Mouse (Mus musculus): ENCODE measurements at regions not wholly inside any gene's neighbourhood (a gene's known extent, or its start where the extent isn't known, plus 50 kb on each side); places are given as distances from the start of the nearest gene placed in this dataset.

DNA sequence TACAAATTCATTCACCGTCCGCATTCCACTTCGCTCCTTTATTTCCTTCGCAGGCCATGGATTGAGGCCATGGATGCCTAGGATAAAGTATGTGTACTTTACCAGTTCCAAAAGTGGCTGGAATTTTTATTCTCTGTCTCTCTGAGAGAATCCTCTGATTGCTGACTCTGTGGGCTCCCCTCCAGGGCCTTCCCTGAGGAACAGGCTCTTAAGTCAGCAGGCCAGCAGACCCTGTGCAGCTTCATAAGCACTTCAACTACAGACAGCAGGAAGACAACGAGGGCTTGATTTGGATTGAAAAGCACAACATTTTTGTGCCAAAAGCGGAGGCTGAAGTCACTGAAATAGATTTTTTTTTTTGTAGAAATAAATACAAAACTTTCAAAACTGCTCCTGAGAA is 252.7 kb downstream of the Gm10283 start:
- no peak overlapping the region for H3K27ac ChIP-seq (ENCODE audit: insufficient read depth, low read depth, low read length, poor library complexity, severe bottlenecking)
- no peak for TF ChIP-seq HCFC1 (IDR thresholded peaks at IDR 0.05; ENCODE audit: borderline replicate concordance, insufficient read depth, low read length)
- TF ChIP-seq MAFK (IDR thresholded peaks at IDR 0.05; ENCODE audit: insufficient read depth, low read depth, low read length): no peak
- TF ChIP-seq CHD2 (IDR thresholded peaks at IDR 0.05; ENCODE audit: low read depth, low read length): no peak
- no peak for TF ChIP-seq ZC3H11A (IDR thresholded peaks at IDR 0.05; ENCODE audit: borderline replicate concordance, low read depth, low read length)
- no peak for TF ChIP-seq ZNF384 (IDR thresholded peaks at IDR 0.05; ENCODE audit: low read depth, low read length)

DNA sequence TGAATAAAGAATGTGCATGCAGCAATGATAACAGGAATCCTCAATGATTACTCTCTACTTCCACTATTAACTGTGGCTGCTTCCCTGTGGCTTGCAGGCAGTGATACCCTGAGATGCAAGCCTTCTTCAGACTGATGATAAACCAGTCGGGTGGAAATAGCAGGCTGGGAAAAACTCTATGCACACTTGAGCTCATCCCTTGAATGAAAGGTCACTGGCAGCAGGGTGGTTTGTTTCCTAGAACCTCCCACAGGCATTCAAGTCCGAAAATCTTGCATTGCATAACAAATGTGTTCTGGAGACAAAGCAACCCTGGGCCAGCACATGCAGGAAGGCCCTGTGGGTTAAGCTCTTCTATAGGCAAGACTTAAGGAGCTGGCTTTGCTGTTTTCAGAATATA is 253.3 kb downstream of the Gm10283 start:
- H3K27ac ChIP-seq (ENCODE audit: insufficient read depth, low read depth, low read length, poor library complexity, severe bottlenecking): no peak overlapping the region
- in situ Hi-C loops (cut with MboI; ENCODE audit: low sequenced_read_pairs in 2 of 2, unreplicated experiment in 2 of 2): no loop called here
- H3K9me3 ChIP-seq (ENCODE audit: control insufficient read depth, insufficient read depth, low read depth, low read length): no peaks in the 10 kb centered on the region
- no peak for TF ChIP-seq CHD2 (IDR thresholded peaks at IDR 0.05; ENCODE audit: low read depth, low read length)
- TF ChIP-seq ZNF384 (IDR thresholded peaks at IDR 0.05; ENCODE audit: low read depth, low read length): no peak
- TF ChIP-seq MAFK (IDR thresholded peaks at IDR 0.05; ENCODE audit: insufficient read depth, low read depth, low read length): no peak
- TF ChIP-seq HCFC1 (IDR thresholded peaks at IDR 0.05; ENCODE audit: borderline replicate concordance, insufficient read depth, low read length): no peak
- no peak for TF ChIP-seq ZC3H11A (IDR thresholded peaks at IDR 0.05; ENCODE audit: borderline replicate concordance, low read depth, low read length)
- DNase-seq (ENCODE audit: low read depth, low spot score): peak; percentile 17
- no peaks in the 10 kb centered on the region for H3K36me3 ChIP-seq (ENCODE audit: control insufficient read depth, insufficient read depth, low read length, poor library complexity, severe bottlenecking)
- H3K4me3 ChIP-seq (ENCODE audit: insufficient read depth in 1 of 2, low read depth in 1 of 2, low read length in 2 of 2, poor library complexity in 1 of 2, severe bottlenecking in 1 of 2): no peak overlapping the region
- peaks cover 0 to 3% of the 10 kb centered on the region in 2 experiments; a peak in 1 of 4 replicates for H3K4me1 ChIP-seq (ENCODE audit: control insufficient read depth in 2 of 2, insufficient read depth in 2 of 2, low read length in 2 of 2, poor library complexity in 1 of 2)
- no peak overlapping the region for H3K9ac ChIP-seq (ENCODE audit: insufficient read depth, low read depth, low read length, poor library complexity, severe bottlenecking)

More for the DNA sequence above, 252.7 kb downstream of the Gm10283 start:
- H3K4me1 ChIP-seq (ENCODE audit: control insufficient read depth in 2 of 2, insufficient read depth in 2 of 2, low read length in 2 of 2, poor library complexity in 1 of 2): peaks cover 0 to 3% of the 10 kb centered on the region in 2 experiments; a peak in 1 of 4 replicates
- H3K4me3 ChIP-seq (ENCODE audit: insufficient read depth in 1 of 2, low read depth in 1 of 2, low read length in 2 of 2, poor library complexity in 1 of 2, severe bottlenecking in 1 of 2): no peak overlapping the region
- in situ Hi-C loops (cut with MboI; ENCODE audit: low sequenced_read_pairs in 2 of 2, unreplicated experiment in 2 of 2): no loop called here
- no peaks in the 10 kb centered on the region for H3K36me3 ChIP-seq (ENCODE audit: control insufficient read depth, insufficient read depth, low read length, poor library complexity, severe bottlenecking)
- DNase-seq (ENCODE audit: low read depth, low spot score): no peak
- H3K9ac ChIP-seq (ENCODE audit: insufficient read depth, low read depth, low read length, poor library complexity, severe bottlenecking): no peak overlapping the region
- no peaks in the 10 kb centered on the region for H3K9me3 ChIP-seq (ENCODE audit: control insufficient read depth, insufficient read depth, low read depth, low read length)

- no peak for DNase-seq (ENCODE audit: low read depth, low spot score)
- H3K9me3 ChIP-seq (ENCODE audit: control insufficient read depth, insufficient read depth, low read depth, low read length): no peaks in the 10 kb centered on the region
- no peaks in the 10 kb centered on the region for H3K36me3 ChIP-seq (ENCODE audit: control insufficient read depth, insufficient read depth, low read length, poor library complexity, severe bottlenecking)
These were observed 255.4 kb downstream of the Gm10283 start for GRCm38 (mm10) chr8:60247601-60248000.

GRCm38 (mm10) chr8:60241366-60241765 is 261.6 kb downstream of the Gm10283 start:
- DNase-seq (ENCODE audit: low read depth, low spot score): no peak
- H3K9me3 ChIP-seq (ENCODE audit: control insufficient read depth, insufficient read depth, low read depth, low read length): no peaks in the 10 kb centered on the region
- no peaks in the 10 kb centered on the region for H3K4me1 ChIP-seq (ENCODE audit: control insufficient read depth in 2 of 2, insufficient read depth in 2 of 2, low read length in 2 of 2, poor library complexity in 1 of 2)
- no peak overlapping the region for H3K9ac ChIP-seq (ENCODE audit: insufficient read depth, low read depth, low read length, poor library complexity, severe bottlenecking)
- H3K4me3 ChIP-seq (ENCODE audit: insufficient read depth in 1 of 2, low read depth in 1 of 2, low read length in 2 of 2, poor library complexity in 1 of 2, severe bottlenecking in 1 of 2): no peak overlapping the region
- TF ChIP-seq MAFK (IDR thresholded peaks at IDR 0.05; ENCODE audit: insufficient read depth, low read depth, low read length): no peak
- no peak for TF ChIP-seq ZC3H11A (IDR thresholded peaks at IDR 0.05; ENCODE audit: borderline replicate concordance, low read depth, low read length)
- TF ChIP-seq HCFC1 (IDR thresholded peaks at IDR 0.05; ENCODE audit: borderline replicate concordance, insufficient read depth, low read length): no peak
- TF ChIP-seq ZNF384 (IDR thresholded peaks at IDR 0.05; ENCODE audit: low read depth, low read length): no peak
- no peak for TF ChIP-seq CHD2 (IDR thresholded peaks at IDR 0.05; ENCODE audit: low read depth, low read length)
- no peaks in the 10 kb centered on the region for H3K36me3 ChIP-seq (ENCODE audit: control insufficient read depth, insufficient read depth, low read length, poor library complexity, severe bottlenecking)
- H3K27ac ChIP-seq (ENCODE audit: insufficient read depth, low read depth, low read length, poor library complexity, severe bottlenecking): no peak overlapping the region
- in situ Hi-C loops (cut with MboI; ENCODE audit: low sequenced_read_pairs in 2 of 2, unreplicated experiment in 2 of 2): no loop called here

More at GRCm38 (mm10) chr8:60247601-60248000, 255.4 kb downstream of the Gm10283 start:
- in situ Hi-C loops (cut with MboI; ENCODE audit: low sequenced_read_pairs in 2 of 2, unreplicated experiment in 2 of 2): no loop called here
- Histone ChIP-seq H3K4me3 (ENCODE audit: insufficient read depth in 1 of 2, low read depth in 1 of 2, low read length in 2 of 2, poor library complexity in 1 of 2, severe bottlenecking in 1 of 2) (no peak overlapping the region), H3K4me1 (ENCODE audit: control insufficient read depth in 2 of 2, insufficient read depth in 2 of 2, low read length in 2 of 2, poor library complexity in 1 of 2) (peaks cover 0 to 3% of the 10 kb centered on the region in 2 experiments; a peak in 1 of 4 replicates), H3K27ac (ENCODE audit: insufficient read depth, low read depth, low read length, poor library complexity, severe bottlenecking) (no peak overlapping the region), H3K9ac (ENCODE audit: insufficient read depth, low read depth, low read length, poor library complexity, severe bottlenecking) (no peak overlapping the region)
- TF ChIP-seq ZC3H11A (IDR thresholded peaks at IDR 0.05; ENCODE audit: borderline replicate concordance, low read depth, low read length) (no peak), HCFC1 (IDR thresholded peaks at IDR 0.05; ENCODE audit: borderline replicate concordance, insufficient read depth, low read length) (no peak), ZNF384 (IDR thresholded peaks at IDR 0.05; ENCODE audit: low read depth, low read length) (no peak)

GRCm38 (mm10) chr8:60220946-60221345 is 282.1 kb downstream of the Gm10283 start:
- no peak overlapping the region for H3K9ac ChIP-seq (ENCODE audit: insufficient read depth, low read depth, low read length, poor library complexity, severe bottlenecking)
- in situ Hi-C loops (cut with MboI; ENCODE audit: low sequenced_read_pairs in 2 of 2, unreplicated experiment in 2 of 2): no loop called here
- H3K27ac ChIP-seq (ENCODE audit: insufficient read depth, low read depth, low read length, poor library complexity, severe bottlenecking): no peak overlapping the region
- TF ChIP-seq ZNF384 (IDR thresholded peaks at IDR 0.05; ENCODE audit: low read depth, low read length) (no peak), ZC3H11A (IDR thresholded peaks at IDR 0.05; ENCODE audit: borderline replicate concordance, low read depth, low read length) (no peak), HCFC1 (IDR thresholded peaks at IDR 0.05; ENCODE audit: borderline replicate concordance, insufficient read depth, low read length) (no peak), CHD2 (IDR thresholded peaks at IDR 0.05; ENCODE audit: low read depth, low read length) (no peak), MAFK (IDR thresholded peaks at IDR 0.05; ENCODE audit: insufficient read depth, low read depth, low read length) (no peak)
- no peaks in the 10 kb centered on the region for H3K4me1 ChIP-seq (ENCODE audit: control insufficient read depth in 2 of 2, insufficient read depth in 2 of 2, low read length in 2 of 2, poor library complexity in 1 of 2)
- DNase-seq (ENCODE audit: low read depth, low spot score): no peak
- no peaks in the 10 kb centered on the region for H3K9me3 ChIP-seq (ENCODE audit: control insufficient read depth, insufficient read depth, low read depth, low read length)
- no peak overlapping the region for H3K4me3 ChIP-seq (ENCODE audit: insufficient read depth in 1 of 2, low read depth in 1 of 2, low read length in 2 of 2, poor library complexity in 1 of 2, severe bottlenecking in 1 of 2)
- no peaks in the 10 kb centered on the region for H3K36me3 ChIP-seq (ENCODE audit: control insufficient read depth, insufficient read depth, low read length, poor library complexity, severe bottlenecking)

Measured in ES-E14 (cell line).